Mouse (Mus musculus) gastrocnemius, postnatal 14 days (tissue): ENCODE measurements around the gene Aldh16a1. TPM values are rescaled to one million over a fixed set of nuclear protein-coding genes. Genes with fewer than 3 reads are reported as not detected.
A peak's percentile ranks its signal among the peaks of the same experiment; 100 is the strongest.
"Not testable (repeated sequence)": the region's sequence is repeated elsewhere in the genome, so short reads cannot be mapped to it uniquely, and the experiment has no call there.

ENCODE experiments used
- DNase-seq: peaks from one replicate; pipeline ENCODE4 v3.0.0; 2021; ENCODE audit warnings: mixed read lengths
- intact Hi-C: fragments of 180-260 bp; cut with DNase I; formaldehyde crosslinking; loops from one replicate; pipeline ENCODE4 v1.15.1; 2025; ENCODE audit warnings: low total_unique reads
- total RNA-seq, 2 experiments: library from RNA; stranded (reverse); gene quantifications; 2 replicates each; pipeline ENCODE4 v1.2.3; 2021

Aldh16a1 gene
- total RNA-seq, 2 experiments from 2014 or later = 21.4 to 23.2 TPM

GRCm38 (mm10) chr7:45139904-45140723 is 14.3 kb downstream of the Aldh16a1 start:
- intact Hi-C loops = no loop called here
- no peak for DNase-seq

DNA sequence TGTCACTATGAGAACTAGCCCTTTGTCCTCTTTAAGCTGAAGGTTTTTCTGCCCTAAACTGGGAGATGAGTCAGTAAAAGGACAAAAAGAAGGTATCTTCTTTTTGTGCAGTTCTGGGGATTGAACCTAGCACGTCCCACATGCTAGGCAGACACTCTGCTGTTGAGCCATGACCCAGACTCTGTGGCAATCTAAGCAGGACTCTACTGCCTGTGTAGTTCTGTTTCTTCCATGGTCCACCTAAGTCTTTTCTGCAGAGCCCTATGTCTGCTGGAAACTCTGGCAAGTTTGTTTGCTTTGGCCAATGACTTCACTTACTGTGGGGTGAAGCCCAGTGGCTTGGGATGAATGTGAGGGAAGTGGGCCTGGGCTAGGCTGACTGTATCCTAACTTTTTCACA is 16.0 kb downstream of the Aldh16a1 start:
- intact Hi-C loops = no loop called here
- DNase-seq = no peak

DNA sequence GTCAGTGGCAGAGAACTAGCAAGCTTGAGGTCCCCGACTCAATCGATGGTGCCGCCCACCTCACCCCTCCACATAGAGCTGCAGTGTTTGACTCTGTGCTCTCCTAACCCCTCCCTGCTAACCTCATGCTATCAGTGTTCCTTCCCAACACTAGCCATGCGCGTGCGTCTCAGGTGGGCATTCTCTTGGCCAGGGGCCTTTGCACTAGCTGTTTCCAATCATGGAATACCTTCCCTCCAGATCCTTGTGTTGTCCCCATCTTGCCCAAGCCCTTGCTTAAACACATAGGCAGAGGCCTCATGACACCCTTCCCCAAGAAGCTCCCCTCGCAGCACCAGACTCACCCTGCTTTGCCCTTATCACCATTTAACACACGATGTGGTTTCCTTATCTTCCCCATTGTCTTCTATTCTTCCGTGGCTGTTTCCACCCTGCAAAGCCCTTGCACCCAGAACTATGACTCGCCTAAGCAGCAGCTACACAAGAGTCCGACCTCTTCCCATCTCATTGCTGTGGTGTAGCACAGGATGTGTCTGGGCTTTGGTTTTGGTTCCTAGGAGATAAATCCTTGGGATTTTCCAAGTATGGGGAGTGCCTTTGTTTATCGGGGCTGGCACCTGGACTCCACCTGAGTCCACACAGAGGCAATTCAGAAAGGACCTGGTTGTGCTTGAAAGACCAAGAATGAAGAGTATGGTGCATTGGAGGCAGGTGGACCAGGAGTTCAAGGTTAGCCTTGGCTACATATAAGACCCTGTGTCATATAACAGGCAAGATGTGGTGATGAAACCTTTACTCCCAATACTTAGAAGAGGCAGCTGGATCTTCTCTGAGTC is 17.0 kb downstream of the Aldh16a1 start:
- no peak for DNase-seq
- intact Hi-C loops = loop anchor here (2.0 kb wide), 1 partner anchor 59 kb away; no protein-coding TSS in a partner anchor

DNA sequence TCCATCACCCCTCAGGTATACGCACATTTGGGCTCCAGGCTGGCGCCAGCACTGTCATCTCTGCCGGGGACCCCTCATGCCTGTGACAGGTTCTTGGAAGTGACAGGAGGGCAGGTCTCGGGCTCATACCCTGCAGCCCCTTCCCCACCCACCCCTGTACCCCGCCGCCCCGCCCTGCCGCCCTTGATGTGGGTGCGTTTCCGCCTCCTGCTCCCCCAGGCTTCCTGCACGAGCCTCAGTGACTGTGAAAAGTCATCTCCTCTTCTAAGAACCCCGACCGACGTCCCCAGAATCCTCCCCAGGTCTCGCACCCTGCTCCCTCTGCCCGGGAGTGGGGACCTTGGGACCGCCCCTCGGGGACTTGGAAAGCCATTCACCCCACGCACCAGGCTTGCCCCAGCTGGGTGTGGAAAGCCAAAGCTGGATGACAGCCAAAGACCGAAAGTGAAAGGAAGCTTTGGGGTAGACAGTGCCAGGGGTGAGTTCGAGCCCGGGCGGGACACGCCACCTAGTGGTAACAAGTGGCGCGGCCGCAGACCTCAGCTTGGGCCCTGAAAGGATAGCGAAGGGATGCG is 18.3 kb downstream of the Aldh16a1 start, which contains the start of the genes Gm45713 and Flt3l:
TSS of gene Gm45713 (minus strand) at position 239 of the 575 bp plus-strand sequence.
TSS of gene Flt3l (minus strand) at position 440 of the 575 bp plus-strand sequence.
- DNase-seq = peak; percentile 92
- intact Hi-C loops = loop anchor here (2.0 kb wide), 1 partner anchor 57 kb away; no protein-coding TSS in a partner anchor

DNA sequence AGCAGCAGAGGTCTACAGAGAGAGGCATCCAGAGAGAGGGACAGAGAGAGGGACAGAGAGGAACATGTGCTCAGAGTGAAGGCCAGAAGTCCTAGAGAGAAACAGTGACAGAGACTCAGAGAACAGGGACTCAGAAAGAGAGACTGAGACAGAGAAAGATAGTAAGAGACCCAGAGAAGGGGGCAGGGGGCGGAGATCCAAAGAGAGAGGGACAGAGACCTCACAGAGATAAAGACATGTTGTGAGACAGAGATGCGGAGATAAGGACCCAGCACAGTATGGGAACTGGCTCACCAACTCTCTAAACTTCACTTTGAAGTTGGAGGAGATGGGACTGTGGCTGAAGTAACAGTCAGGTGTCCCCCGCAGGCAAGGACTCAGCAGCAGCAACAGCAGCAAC is 19.0 kb downstream of the Aldh16a1 start:
- intact Hi-C loops = no loop called here
- no peak for DNase-seq

- no peak for DNase-seq
- intact Hi-C loops = no loop called here
Measured at GRCm38 (mm10) chr7:45134544-45135026, 19.8 kb downstream of the Aldh16a1 start.

- intact Hi-C loops = no loop called here
- DNase-seq = no peak
Measured at GRCm38 (mm10) chr7:45133446-45134159, 20.8 kb downstream of the Aldh16a1 start.

DNA sequence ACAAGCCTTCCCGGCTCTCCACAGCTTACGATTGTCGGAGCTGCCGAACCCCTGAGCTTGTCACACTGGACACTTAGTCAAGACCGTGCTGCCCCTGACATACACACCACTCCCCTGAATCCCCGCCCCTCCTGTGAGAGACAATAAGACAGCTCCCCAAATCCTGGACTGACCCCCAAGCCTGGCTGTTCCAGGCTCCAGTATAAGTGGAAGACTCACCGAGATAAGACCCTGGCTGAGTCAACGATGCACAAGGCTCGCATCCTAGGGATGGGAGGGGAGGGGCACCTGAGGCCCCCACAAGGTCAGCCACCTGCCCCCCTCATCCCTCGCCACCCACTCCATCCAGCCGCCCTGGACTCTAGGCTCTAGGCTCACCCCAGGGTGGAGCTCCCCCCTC is 22.5 kb downstream of the Aldh16a1 start:
- intact Hi-C loops = no loop called here
- DNase-seq = no peak

DNA sequence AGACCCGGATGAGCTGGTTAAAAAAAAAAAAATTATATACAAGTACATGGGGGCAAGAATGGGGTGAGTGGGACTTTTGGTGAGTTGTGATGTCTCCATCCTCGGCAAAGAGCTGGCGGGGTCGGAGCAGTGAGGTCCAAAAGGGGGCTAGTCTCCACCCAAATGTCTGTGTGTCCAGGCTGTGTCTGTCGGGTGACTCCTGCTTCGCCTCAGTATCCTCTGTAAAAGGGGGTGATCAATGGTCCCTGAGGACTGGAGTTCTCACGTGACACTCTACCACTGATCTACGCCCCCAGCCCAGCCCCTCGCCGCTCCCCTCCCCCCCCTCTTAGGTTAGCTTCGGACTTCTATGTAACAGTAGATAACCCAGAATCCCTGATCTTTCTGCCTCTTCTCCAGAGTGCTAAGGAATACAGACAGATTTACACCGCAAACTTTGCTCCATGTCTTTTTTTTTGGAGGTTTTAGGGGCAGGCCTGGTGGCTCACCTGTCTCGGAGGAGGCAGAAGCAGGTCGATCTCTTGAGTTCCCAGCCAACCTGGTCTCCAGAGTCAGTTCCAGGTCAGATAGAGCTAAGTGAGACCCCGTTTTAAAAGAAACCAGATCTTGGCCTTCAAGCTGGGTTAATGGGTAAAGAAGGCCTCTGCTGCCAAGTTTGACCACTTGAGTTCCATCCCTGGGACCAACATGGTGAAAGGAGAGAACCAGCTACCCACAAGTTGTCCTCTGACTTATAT is 24.4 kb downstream of the Aldh16a1 start:
- intact Hi-C loops = no loop called here
- DNase-seq = no peak

DNA sequence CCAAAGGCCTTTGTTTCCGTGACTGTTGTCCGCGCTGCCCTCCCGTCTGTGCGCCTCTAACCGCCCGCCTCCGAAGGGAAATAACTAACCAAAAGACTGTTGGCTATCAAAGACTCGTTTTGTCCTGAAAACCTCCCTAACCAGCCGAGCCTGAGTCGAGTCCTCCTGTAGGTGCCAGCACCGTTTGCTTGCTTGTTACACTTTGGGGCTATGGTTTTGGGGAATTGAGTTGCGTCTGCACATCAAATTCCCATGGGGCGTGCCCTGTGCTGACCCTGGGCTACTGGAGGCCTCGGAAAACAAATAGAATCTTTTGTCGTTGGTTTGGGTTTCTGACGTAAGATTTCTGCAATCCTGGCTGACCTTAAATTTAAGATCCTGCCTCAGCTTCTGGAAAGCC is 25.1 kb downstream of the Aldh16a1 start:
- intact Hi-C loops = no loop called here
- DNase-seq = peak; percentile 45

- DNase-seq = peak; percentile 97
- intact Hi-C loops = no loop called here
Measured at GRCm38 (mm10) chr7:45128624-45129246, 25.6 kb downstream of the Aldh16a1 start, which contains the start of gene Rpl13a. Rpl13a (minus strand) TSS chr7:45128761.

DNA sequence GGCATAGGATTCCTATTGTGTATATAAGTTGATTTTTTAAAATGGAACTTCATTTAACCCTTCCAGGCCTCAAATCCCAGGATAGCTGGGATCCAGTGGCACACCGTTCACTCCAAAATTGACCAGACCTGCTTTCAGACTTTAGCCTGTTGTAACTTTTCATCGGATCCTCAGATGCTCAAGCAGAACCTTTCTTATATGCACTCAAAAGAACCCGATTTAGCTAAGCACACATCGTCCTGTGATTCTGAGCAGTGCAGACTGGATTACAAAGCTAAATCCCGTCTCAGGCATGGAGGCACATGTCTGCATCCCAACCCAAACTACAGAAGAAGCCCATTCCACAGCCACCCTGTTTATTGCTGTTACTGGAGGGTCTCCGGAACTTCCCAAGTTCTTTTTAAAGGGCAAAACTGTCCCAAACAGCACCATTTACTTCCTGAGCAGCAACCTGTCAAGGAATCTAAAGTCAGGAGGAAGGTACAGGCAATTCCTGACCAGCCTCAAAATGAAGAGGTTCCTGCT is 26.6 kb downstream of the Aldh16a1 start:
- DNase-seq = no peak
- intact Hi-C loops = no loop called here

GRCm38 (mm10) chr7:45126844-45127699 is 27.3 kb downstream of the Aldh16a1 start:
- intact Hi-C loops = no loop called here
- DNase-seq = no peak

DNA sequence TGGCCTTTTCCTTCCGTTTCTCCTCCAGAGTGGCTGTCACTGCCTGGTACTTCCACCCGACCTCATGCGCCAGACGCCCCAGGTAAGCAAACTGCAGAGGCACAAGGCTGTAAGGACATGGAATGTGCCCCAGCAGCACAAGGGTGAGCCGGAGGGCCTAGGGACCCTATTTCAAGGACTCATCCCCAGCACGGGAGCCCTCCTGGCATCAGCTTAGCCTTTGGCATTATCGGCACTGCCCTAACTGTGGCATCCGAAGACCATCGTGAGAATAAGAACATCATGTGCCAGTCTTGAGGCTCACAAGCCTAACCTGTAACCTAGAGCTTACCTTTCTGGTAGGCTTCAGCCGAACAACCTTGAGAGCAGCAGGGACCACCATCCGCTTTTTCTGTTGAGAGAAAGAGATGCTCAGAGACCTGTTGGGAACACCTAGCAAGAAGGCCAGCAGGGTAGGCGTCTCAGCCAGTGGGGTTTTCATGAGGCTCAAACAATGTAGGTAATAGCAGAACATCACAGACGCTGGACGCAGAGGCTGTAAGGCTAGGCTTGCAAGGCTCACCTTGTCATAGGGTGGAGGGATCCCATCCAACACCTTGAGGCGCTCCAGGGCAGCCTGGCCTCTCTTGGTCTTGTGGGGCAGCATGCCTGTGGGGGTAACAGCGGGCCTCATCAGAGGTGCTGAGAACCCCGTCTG is 28.1 kb downstream of the Aldh16a1 start:
- no peak for DNase-seq
- intact Hi-C loops = no loop called here

GRCm38 (mm10) chr7:45125649-45126048 is 28.7 kb downstream of the Aldh16a1 start:
- intact Hi-C loops, DNase-seq: not testable (repeated sequence)

DNA sequence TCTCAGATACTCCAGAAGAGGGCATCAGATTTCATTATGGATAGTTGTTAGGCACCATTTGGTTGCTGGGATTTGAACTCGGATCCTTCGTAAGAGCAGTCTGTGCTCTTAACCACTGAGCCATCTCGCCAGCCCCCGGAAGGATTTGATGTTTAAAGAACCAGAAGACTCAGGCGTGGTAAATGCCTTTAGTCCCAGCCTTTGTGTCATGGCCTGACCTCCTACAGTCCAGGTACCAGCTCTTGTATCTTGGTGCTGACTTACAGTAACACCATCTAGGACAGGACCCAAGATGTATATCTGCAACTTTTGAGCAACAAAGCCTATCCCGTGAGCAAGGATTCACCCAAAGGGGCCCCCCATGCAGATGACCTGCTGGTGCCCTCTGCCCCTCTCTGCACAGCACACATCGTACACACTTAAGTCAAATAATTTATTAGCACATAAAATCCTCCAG is 29.2 kb downstream of the Aldh16a1 start:
- intact Hi-C loops = no loop called here
- no peak for DNase-seq
